Mouse (Mus musculus): ENCODE measurements at regions not wholly inside any gene's neighbourhood (a gene's known extent, or its start where the extent isn't known, plus 50 kb on each side); places are given as distances from the start of the nearest gene placed in this dataset.
A peak's percentile ranks its signal among the peaks of the same experiment; 100 is the strongest.

DNA sequence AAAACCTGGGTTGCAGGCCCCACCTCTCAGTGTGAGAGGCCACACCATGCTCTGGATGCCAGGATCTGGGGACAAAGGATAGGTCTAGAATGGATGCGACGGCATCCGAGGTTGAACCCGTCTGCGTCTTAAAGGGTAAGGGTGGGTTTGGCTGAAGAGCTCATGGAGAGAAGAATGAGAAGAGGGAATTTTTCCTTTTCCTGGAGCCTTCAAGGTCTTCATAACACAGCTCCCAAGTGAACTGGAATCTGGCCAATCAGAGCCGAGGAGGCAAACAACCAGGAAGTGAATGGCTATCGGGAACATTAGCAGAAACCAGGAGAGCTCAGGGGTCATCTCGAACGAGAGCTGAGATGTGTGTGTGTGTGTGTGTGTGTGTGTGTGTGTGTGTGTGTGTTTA is 320.1 kb downstream of the Med13l start:
- DNase-seq, result peak; percentile 64 to 70

DNA sequence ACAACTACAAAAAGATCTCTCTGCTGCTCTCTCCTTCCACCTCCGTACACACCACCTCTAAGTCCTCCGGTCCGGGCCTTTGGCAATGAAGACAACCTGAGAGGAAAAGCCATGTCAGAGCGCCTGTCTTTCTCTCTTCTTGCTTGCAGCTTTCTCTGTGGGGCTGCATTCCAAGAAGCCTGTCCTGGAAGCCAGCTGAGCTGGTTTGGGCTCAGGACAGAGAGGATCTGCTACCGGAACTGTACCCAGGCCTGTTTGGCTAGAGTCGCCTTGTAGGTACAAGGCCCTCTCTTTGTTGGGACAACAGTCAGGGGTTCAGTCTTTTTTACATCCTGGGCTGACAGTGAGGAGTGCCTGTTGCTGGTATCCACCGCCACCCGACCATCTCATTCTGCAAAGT is 321.4 kb downstream of the Med13l start:
- DNase-seq, result no peak

DNA sequence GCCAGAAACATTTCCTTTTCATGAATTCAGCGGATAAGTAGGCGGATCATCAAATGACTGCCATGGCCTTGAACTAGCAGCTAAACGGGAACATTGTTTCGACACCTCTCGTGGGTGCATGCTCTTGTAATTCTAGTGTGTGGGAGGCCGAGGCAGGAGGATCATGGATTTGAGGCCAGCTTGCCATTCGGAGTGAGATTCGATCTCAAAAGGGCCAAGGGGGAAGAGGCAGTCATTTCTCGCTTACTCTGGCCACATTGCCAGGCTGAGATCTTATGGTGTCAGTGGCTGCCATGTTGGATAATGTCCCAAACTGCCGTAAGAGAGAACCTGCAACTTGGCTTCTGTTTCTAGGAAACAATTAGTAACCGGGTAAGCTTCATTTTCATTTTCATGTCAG is 327.7 kb downstream of the Med13l start:
- DNase-seq, result no peak

DNA sequence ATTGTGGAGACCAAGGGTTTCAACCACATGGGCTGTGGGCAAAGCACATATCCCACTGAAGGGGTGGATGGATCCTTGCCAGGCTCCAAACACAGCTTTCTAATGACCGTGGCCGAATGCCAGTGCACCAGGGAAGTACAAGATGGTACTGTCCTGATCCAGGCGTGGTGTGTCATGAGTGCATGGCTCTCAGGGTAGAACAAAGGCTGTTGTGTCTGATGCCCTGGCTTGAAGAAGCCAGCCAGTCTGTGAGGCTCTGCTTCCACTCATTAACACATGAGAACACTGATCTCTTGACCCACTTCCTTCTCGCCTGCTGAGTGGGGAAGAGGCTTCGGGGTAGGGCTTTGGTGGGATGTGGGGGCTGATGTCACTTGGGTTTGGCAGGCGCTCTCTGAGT is 330.7 kb downstream of the Med13l start:
- DNase-seq, result no peak

DNA sequence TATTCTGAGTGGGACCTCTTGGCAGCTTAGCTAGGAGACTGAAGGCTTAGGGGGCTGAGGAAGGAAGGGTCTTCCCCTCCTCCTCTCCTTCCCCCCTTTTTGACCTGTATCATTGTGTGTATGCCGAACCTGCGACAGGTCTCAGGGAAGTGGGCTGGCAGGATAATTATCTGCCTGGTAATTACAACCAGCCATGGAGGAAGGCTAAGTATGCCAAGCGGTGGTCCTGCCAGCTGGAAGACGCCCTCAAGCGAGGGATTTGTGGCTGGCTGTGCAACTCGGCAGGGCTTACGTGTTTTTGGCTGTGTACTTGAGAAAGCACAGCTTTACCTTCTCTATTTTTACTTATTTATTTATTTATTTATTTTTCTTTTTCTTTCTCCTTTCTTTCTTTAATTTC is 347.7 kb downstream of the Med13l start:
- no peak for DNase-seq

DNA sequence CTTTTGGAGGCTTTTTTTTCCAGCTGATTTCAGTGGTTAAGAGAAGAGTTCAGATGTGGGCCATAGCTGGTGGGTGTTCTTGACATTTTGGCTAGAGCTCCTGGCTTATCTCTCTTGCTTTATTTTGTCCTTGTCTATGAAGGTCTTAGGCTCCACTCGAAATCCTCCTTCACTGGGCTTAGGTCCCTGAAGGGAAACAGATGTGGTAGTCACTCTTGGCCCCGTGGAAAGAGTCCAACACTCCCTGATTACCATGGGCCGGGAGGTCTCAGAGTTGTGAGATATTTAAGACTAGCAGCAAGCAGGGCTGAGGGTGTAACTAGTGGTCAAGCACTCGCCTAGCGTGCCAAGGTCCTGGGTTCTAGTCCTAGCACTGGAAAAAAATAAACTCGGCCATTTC is 349.3 kb downstream of the Med13l start:
- peak; percentile 39 to 63 for DNase-seq

DNA sequence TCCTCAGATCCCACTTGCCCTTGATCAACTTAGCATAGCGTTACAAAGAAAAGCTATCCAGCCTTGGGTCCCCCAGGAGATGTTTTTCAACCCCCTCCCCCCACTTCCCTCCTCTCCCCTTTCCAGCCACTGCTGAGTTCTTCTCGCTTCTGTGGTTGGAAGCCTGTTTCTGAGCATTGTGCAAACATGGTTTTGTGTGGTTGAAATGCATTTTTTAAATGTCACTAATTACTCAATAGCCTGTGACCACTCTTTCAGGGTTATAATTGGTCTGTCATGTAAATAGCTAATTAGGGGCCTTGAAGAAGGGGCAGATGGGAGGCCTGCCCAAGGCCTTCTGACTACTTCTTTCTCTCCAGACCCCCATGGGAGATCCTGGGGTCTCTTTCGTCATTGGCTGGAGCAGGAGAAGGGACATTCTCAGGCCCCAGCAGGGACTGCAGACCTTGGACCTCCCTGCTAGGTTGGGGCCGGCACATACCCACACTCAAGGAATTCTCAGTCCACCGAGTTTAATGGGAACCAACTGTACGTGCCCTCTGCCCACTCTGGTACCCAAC is 353.8 kb downstream of the Med13l start:
- DNase-seq, result peak in 1 of 2 experiments; percentile 11

DNA sequence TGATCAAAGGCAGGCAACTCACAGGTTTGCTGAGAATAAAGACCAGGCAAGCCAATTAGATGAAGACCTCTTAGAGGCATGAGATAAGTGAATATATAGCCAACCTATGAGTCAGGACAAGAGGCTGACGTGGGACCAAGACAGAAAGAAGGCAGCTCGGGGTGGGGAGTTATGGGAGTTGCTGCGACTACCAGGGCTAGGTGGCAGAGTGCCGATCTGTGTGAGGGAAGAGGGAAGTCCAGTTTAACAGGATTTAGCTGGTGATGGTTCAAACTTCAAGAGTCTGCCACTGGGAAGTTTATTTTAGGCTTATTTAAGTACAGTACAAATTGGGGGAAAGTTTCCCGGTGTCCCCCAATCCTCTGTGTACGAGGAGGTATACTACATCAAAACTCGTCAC is 362.9 kb downstream of the Med13l start:
- DNase-seq, result no peak

DNA sequence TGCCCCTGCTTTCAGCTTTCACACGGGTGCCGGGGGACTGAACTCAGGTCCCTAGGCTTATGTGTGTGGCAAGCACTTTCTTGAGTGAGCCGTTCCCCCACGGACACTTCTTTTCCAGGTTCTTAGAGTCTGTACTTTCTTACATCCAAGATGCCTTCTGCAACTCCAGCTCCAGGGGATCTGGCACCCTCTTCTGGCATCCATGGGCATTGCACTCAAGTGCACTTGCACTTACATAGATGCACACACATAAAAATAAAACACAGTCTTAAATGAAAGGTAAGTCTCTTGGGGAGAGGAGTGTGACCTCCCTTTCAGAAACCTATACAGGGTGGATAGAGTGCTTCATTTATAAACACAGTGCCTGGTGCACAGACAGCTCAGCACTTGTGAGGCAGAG is 368.6 kb downstream of the Med13l start:
- DNase-seq, result peak in 1 of 2 experiments; percentile 7

DNA sequence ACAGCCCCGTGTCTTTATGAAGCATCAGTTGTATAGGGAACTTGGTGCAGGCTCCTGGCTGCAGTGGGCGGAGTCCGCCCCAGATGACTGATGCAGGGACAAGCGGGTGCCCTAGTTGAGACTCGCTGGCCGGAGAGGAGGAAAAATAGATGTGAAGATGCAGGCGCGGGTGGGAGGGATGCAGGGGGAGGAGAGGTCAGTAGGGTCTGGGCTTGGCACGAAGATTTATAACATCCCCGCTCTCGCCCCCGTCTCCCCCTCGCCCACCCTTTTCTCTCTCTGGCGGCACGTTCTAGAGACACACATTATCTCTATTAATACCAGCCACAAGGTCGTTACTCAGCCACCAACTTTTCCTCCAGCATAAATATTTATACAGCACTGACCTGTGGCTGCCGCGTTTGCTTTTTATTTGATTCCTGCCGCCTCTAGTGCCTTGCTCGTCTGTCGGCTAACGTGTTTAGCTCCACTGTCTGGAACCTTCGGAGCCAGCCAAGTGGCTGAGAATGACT is 369.6 kb downstream of the Med13l start:
- DNase-seq, result peak; percentile 20 to 30

DNA sequence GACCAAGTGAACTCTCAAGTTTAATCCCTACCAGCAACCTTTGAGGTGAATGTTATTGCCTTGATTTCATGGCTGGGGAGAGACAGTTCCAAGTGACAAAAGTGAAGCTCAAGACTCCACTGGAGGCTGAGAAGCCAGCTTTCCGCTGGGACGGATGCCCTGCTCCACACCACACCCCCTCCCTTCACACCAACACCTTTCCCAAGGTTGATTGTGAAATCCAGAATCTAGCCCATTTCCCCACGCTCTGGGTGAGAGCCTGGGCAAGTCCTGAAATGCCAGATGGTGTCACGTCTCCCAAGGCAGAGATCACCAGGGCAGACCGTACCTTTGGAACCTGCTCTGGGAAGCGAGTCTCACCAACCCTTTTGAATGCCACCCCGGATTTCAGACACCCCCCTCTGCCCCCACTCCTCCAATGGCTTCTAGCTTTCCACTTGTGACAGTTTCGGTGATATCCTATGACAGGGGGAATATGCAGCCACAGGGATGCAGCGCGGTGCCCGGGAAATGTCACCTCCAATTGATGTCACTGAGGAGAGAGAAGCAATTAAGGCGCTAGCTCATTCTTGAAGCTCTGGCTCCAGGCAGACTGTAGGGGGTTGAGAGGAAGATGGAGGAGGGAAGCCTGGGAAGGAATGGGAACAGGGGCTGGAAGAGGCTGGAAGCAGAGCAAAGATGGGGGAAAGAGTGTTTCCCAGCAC is 379.0 kb downstream of the Med13l start:
- no peak for DNase-seq

DNA sequence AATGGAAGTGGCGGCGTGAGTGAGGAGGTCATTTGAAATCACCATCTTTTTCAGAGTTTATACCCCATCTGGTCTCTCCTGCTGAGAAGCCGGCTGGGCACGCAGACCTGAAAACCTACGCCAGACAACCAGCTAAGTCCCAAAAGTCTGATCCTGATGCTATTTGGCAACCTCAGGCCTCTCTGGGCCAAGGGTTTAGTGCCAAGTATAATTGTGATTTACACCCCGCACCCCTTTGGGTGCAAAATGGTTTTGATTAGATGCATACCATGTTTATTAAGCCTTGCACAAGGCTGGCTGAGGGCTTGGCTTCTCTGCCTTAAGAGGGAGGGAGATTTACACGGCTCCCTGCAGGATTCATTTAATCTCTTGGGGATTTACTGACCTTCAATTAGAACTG is 383.8 kb downstream of the Med13l start:
- no peak for DNase-seq

DNA sequence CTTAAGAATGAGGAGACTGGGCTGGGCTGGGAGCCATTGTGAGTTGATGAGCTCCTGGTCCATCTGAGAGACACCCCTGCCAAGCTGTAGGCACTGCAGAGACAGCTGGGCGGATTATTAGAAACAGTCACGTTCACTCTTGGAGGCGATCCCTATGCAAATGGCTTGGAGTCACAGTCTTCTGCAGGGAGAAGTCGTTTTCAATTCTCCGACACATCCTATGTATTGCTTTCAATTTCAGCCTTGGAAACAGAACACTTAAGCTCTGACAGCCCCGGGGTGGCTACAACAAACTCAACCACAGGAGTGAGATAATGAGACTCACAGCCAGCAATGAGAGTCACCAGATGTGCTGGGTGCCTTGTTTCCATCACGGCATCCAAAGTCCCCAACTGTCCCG is 385.6 kb downstream of the Med13l start:
- DNase-seq, result no peak

DNA sequence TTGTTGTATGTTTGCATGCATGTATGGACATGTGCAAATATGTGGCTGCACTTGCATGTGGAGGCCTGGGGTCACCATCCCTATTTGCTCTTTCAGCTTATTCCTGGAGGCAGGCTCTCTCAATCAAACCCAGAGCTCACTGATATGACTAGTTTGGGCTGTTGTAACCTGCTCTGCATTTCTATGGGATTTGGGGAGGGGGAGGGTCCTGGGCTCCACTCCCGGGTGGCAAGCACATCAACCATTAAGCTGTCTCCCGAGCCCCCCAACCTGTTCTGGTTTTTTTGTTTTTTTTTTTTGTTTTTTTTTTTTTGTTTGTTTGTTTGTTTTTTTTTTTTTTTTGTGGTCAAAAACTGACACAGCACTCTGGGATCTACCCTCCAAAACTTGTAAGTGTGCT is 386.5 kb downstream of the Med13l start:
- no peak for DNase-seq

DNA sequence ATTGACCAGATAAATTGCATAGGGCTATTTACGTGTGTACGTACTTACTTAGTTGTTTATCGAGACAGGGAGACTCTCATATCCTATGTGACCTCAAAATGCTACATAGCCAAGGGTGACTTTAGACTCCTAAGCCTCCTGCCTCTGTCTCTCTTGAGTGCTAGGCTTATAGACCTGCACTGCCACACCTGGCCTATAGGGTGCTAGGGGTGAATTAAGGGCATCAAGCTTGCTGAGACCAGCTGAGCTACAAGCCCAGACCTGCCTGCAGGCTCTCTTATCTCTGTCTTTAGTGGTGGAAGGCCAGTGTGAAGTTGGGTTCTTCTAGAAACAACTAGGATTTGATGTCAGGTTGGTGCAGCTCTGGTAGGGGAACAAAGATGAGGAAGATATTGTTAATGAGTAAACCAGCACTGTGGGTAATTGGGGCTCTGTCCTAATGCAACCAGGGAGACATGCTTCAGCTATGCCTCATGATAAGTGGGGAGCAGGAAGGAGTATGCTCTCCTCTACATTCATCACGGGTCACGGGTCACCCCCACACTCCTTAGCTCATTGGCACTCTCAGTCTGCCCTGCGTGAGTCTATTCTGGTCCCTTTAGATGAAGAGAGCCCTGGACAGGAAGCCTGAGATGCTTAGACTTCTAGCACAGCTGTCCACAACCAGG is 387.8 kb downstream of the Med13l start:
- DNase-seq, result no peak

DNA sequence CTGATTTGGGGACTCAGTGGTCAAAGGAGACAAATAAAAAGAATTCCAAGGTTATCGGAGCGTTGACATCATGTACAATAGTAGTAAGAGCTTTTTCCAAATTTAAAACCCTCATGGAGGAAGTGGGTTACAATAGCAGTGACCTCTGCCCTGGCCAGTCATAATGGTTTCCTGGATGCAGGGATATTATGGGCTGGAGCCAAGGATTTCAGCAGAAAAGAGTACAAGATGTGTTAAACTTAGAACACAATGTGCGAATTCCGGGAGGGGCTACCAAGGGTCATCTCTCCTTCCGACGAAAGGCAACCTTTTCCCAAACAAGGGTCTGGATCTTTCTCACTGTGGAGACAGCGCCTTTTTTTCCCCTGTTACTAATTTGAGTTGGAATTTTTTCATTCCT is 390.6 kb downstream of the Med13l start:
- peak; percentile 64 to 67 for DNase-seq

DNA sequence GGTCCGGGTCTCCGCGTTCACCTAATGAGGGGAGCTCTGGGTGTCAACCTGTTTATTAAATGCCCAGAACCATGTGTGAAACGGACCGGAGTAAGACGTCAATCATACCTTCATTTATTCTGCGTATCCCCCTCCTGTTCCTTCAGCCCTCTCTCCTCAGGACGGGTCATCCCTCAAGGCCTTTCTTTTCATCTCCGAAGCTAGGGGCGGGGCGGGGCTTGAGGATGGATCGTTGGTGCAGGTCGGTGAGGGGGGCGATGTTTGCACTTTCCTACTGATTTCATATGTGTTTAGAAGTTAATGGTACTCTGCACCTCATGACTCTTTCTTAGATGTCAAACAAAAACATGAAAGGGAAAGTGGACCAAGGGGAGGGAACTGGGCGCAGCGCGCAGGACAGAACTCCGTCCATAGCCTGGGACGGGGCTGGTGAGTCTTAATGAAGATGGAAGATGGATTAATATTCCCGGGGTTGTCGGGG is 400.1 kb downstream of the Med13l start:
- peak; percentile 48 to 57 for DNase-seq

DNA sequence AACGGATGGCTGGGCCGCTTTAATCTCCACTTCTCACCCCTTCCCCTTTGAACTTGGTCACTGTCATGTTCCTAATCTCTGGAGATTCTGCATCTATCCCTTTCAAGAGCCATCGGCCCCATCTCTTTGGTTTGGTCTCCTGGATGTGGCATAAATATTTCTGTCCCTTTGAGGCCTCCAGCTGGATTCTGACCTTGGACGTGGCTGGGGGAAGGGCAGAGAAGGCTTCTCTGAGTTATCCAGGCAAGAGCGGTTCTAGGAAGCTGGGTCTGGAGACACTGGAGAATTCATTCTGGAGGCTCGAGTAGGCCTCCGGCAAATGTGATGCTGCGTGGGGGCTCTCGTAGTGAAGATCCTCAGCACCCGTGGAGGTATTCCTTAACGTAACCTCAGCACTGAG is 400.6 kb downstream of the Med13l start:
- peak; percentile 76 to 80 for DNase-seq

DNA sequence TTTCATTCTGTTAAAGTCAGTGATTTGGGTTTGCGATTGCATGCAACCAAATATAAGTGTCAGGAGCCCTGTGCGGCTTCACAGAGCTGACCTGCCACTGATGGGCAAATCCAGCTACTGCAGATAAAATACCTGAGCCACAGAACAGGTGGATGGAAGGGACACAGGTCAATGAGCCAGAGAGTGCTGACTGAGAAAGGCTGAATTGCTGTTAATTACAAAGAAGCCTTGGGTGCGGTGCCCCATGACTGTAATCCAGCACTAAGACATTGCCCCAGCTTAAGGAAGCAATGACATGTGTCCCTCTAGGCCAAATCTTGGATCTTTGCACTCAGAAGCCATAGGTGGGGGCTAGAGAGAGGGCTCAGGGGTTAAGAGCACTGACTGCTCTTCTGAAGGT is 401.7 kb downstream of the Med13l start:
- no peak for DNase-seq

DNA sequence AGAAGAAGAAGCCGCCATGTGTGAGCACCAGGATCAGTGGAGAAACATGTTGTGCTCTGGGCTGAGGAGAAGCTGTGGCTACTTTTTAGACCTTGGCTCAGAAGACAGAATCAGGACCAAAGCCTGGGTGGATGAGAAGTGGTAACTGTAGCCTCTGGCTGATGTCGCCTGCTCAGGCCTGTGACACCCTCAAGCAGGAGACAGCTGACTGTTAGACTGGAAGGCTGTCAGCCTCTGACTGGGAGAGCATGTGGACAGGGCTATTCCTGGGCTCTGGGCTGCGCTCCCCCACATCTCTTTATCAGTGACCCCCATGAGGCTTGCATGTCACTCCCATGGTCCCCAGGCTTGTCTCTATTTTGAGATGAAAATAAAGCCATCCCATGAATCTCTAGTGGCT is 402.5 kb downstream of the Med13l start:
- no peak for DNase-seq

DNA sequence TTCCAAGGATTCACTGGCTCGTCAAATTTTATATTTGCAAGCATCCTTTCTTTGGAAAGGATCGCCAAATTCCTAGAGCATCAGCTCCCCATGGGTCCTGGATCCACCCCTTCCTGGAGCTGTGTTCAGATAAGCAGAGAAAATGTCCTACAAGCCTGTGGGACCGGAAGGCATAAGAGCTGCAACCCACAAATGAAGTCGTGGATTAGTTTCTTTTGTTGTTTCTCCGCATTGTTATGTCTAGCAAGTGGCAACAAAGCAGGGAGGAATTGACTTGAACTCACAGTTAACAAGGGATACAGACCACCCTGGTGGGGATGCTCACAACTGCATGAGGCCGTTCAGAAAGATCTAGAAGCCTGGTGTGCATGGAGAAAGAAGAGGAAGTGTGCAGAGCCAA is 406.4 kb downstream of the Med13l start:
- no peak for DNase-seq

DNA sequence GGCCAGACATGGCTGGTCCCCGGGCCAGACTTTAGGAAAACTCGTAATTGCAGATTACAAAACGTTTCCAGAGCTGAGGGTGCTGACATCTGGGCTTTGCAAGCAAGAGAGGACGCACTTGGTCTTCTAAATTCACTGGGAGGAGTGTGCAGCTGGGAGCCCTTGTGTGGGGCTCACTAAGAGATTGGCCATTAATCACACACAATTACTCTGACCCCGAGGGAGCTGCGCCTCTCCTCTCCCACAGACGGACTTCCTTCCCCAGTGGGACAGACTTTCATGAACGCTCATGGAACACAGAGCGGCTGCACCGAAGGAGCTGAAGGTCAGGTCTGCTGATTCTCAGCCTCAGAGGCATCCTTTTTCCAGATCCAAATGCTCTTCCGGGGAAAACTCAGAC is 407.2 kb downstream of the Med13l start:
- peak; percentile 10 to 13 for DNase-seq

DNA sequence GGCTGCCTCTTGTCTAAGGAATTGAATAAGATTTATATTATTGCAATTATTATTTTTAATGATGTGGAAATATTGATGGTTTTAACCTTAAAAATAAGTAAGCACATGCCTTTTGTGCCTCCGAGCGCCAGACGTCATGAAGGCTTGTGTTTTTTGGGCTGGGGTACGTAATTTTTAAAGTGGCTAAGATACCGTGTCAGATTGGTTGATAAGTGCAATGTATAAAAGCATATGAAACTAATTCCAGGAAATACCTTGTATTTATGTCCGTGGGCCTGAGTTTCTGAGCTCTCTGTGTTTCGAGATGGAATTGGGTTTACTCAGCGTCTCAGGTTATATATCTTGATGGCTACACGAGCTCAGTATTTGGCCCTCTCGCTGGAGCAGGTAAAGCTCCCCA is 414.7 kb downstream of the Med13l start:
- DNase-seq, result no peak

Measured in adrenal gland, postnatal 36 days (tissue).